8 mouse cellular contexts compared by ENCODE assay signal in genomic region chr7:80377471-80377870, GRCm38 (mm10). TPM values are rescaled to one million over a fixed set of nuclear protein-coding genes. Genes with fewer than 3 reads are reported as not detected.
A peak's percentile ranks its signal among the peaks of the same experiment; 100 is the strongest.
DNase-seq lines count a peak whose midpoint lies in the region.

No protein-coding gene starts in this region.

- DNase-seq in adrenal gland, adult (ENCODE audit: inconsistent age in 2 of 2, low spot score in 1 of 2) = peak; percentile 68 to 93
- no peak for DNase-seq in adrenal gland, adult 8-10 months
- DNase-seq in left cerebral cortex, postnatal 14 days (ENCODE audit: low spot score in 2 of 2) = peak; percentile 68 to 71
- no peak for DNase-seq in left cerebral cortex, adult 11 months (ENCODE audit: low spot score)
- peak; percentile 83 for DNase-seq in adrenal gland, postnatal 10 days
- peak; percentile 53 for DNase-seq in embryo, embryonic 9.5 days (ENCODE audit: extremely low spot score)
- DNase-seq in left cerebral cortex, postnatal 4 days = peak; percentile 55
- peak; percentile 77 for DNase-seq in retina, postnatal 1 day

- intact Hi-C loops in left cerebral cortex, postnatal 14 days (cut with DNase I) = loop anchor here (10.0 kb wide), 1 partner anchor 233 kb away; no protein-coding TSS in a partner anchor
- intact Hi-C loops in left cerebral cortex, postnatal 4 days (cut with DNase I) = no loop called here

RNA-seq across cellular contexts. Expression of gene Man2a2, which starts 6.3 kb away (rescaled TPM):
- total RNA-seq in adrenal gland, adult 8-10 months (2022) = 100 to 1,000 TPM in 3 of 4 experiments, 10 to 100 TPM in 1; 92.4 to 158 (median 132) TPM
- 100 to 1,000 TPM; 114 to 118 TPM for total RNA-seq in left cerebral cortex, postnatal 14 days (2021)
- 10 to 100 TPM; 56.2 to 93.5 TPM for total RNA-seq in adrenal gland, postnatal 10 days (2021)
- total RNA-seq in left cerebral cortex, postnatal 4 days (2021) = 100 to 1,000 TPM; 112 to 121 TPM

RNA-seq across cellular contexts. Expression of gene Fes, which starts 10.3 kb away (rescaled TPM):
- total RNA-seq in adrenal gland, adult 8-10 months (2022) = 10 to 100 TPM in 3 of 4 experiments, 1 to 10 TPM in 1; 7.1 to 20.3 (median 15.2) TPM
- total RNA-seq in left cerebral cortex, postnatal 14 days (2021) = 1 to 10 TPM; 5.6 to 6.7 TPM
- total RNA-seq in adrenal gland, postnatal 10 days (2021) = 10 to 100 TPM; 13.2 to 17.1 TPM
- 1 to 10 TPM; 5.2 to 7.5 TPM for total RNA-seq in left cerebral cortex, postnatal 4 days (2021)

RNA-seq across cellular contexts. Expression of gene Furin, which starts 27.8 kb away (rescaled TPM):
- 100 to 1,000 TPM; 153 to 192 (median 166) TPM for total RNA-seq in adrenal gland, adult 8-10 months (2022)
- 10 to 100 TPM; 38.8 to 46.2 TPM for total RNA-seq in left cerebral cortex, postnatal 14 days (2021)
- total RNA-seq in adrenal gland, postnatal 10 days (2021) = 100 to 1,000 TPM; 113 to 129 TPM
- total RNA-seq in left cerebral cortex, postnatal 4 days (2021) = 10 to 100 TPM; 41.5 to 44.8 TPM

RNA-seq across cellular contexts. Expression of gene Hddc3, which starts 34.6 kb away (rescaled TPM):
- total RNA-seq in adrenal gland, adult 8-10 months (2022) = 10 to 100 TPM; 29.7 to 43.1 (median 35.4) TPM
- total RNA-seq in left cerebral cortex, postnatal 14 days (2021) = 10 to 100 TPM; 42.0 to 53.2 TPM
- total RNA-seq in adrenal gland, postnatal 10 days (2021) = 10 to 100 TPM; 45.3 to 54.8 TPM
- 10 to 100 TPM; 49.2 to 50.8 TPM for total RNA-seq in left cerebral cortex, postnatal 4 days (2021)

RNA-seq across cellular contexts. Expression of gene Unc45a, which starts 36.7 kb away (rescaled TPM):
- 10 to 100 TPM; 73.1 to 85.4 (median 80.7) TPM for total RNA-seq in adrenal gland, adult 8-10 months (2022)
- total RNA-seq in left cerebral cortex, postnatal 14 days (2021) = 10 to 100 TPM; 44.8 to 49.7 TPM
- total RNA-seq in adrenal gland, postnatal 10 days (2021) = 10 to 100 TPM; 40.8 to 44.6 TPM
- 10 to 100 TPM; 63.0 to 63.3 TPM for total RNA-seq in left cerebral cortex, postnatal 4 days (2021)

Comparison
In these comparisons a context has a peak if more than half of its experiments do, and no peak if none do; other contexts are left out.
1. DNase-seq: peak in adrenal gland, adult (2 of 2), left cerebral cortex, postnatal 14 days (2 of 2), adrenal gland, postnatal 10 days (single experiment), embryo, embryonic 9.5 days (single experiment), left cerebral cortex, postnatal 4 days (single experiment) and retina, postnatal 1 day (single experiment); none in adrenal gland, adult 8-10 months (single experiment) and left cerebral cortex, adult 11 months (single experiment).